Mouse (Mus musculus) erythroblast, embryonic 14.5 days (primary cell): ENCODE measurements around the gene Gm15448. TPM values are rescaled to one million over a fixed set of nuclear protein-coding genes. Genes with fewer than 3 reads are reported as not detected.
"Not testable (repeated sequence)": the region's sequence is repeated elsewhere in the genome, so short reads cannot be mapped to it uniquely, and the experiment has no call there.

Experiments used
- H3K27me3 ChIP-seq: 2 replicates; pipeline ENCODE4 v1.6.1; 2012; ENCODE audit warnings: inconsistent platforms; ENCODE audit not compliant: control insufficient read depth
- H3K36me3 ChIP-seq: 2 replicates; pipeline ENCODE4 v1.6.1; 2012; ENCODE audit warnings: mild to moderate bottlenecking, inconsistent platforms; ENCODE audit not compliant: control insufficient read depth
- H3K4me1 ChIP-seq: 2 replicates; pipeline ENCODE4 v1.6.1; 2012; ENCODE audit warnings: inconsistent platforms; ENCODE audit not compliant: control insufficient read depth
- H3K4me3 ChIP-seq: replicated peaks from 2 replicates; pipeline ENCODE3; 2012; ENCODE audit warnings: moderate library complexity, mild to moderate bottlenecking, inconsistent platforms
- H3K9me3 ChIP-seq: 2 replicates; pipeline ENCODE4 v1.6.1; 2012; ENCODE audit warnings: low read length, inconsistent platforms, mixed read lengths; ENCODE audit not compliant: control insufficient read depth
- polyA plus RNA-seq: library from polyadenylated mRNA; stranded (reverse); fragments of >175 nt; gene quantifications from 2 replicates; pipeline ENCODE4 v1.2.3, GENCODE M21; 2012

Gm15448 gene
- polyA plus RNA-seq: not detected in 2 replicates

- H3K36me3 ChIP-seq, H3K4me3 ChIP-seq, H3K27me3 ChIP-seq: not testable (repeated sequence)
Observed at GRCm38 (mm10) chr7:3825599-3825998, at the start of gene Gm15448. TSS of gene Gm15448 (minus strand) at chr7:3825687.

GRCm38 (mm10) chr7:3875032-3875431 is 49.5 kb upstream of the Gm15448 start:
- H3K4me3 ChIP-seq, H3K4me1 ChIP-seq, H3K36me3 ChIP-seq, H3K9me3 ChIP-seq, H3K27me3 ChIP-seq: not testable (repeated sequence)

More at GRCm38 (mm10) chr7:3825599-3825998, at the start of gene Gm15448:
- not testable (repeated sequence) for H3K4me1 ChIP-seq, H3K9me3 ChIP-seq

- H3K36me3 ChIP-seq, H3K9me3 ChIP-seq, H3K27me3 ChIP-seq, H3K4me1 ChIP-seq, H3K4me3 ChIP-seq: not testable (repeated sequence)
Observed at GRCm38 (mm10) chr7:3844951-3845350, 19.5 kb upstream of the Gm15448 start, which contains the start of gene Pira2. TSS of gene Pira2 (minus strand) at chr7:3845051.

- not testable (repeated sequence) for H3K36me3 ChIP-seq, H3K27me3 ChIP-seq, H3K4me1 ChIP-seq, H3K4me3 ChIP-seq, H3K9me3 ChIP-seq
Observed at GRCm38 (mm10) chr7:3837854-3838253, 12.4 kb upstream of the Gm15448 start.

GRCm38 (mm10) chr7:3830633-3831032 is 5.1 kb upstream of the Gm15448 start:
- not testable (repeated sequence) for H3K36me3 ChIP-seq, H3K4me3 ChIP-seq, H3K27me3 ChIP-seq, H3K4me1 ChIP-seq, H3K9me3 ChIP-seq

- H3K4me1 ChIP-seq, H3K36me3 ChIP-seq, H3K4me3 ChIP-seq, H3K27me3 ChIP-seq, H3K9me3 ChIP-seq: not testable (repeated sequence)
Observed at GRCm38 (mm10) chr7:3811912-3812311, 13.6 kb downstream of the Gm15448 start.

- not testable (repeated sequence) for H3K36me3 ChIP-seq
Observed at GRCm38 (mm10) chr7:3802935-3803334, 22.6 kb downstream of the Gm15448 start.

GRCm38 (mm10) chr7:3799940-3800339 is 25.5 kb downstream of the Gm15448 start:
- H3K4me3 ChIP-seq, H3K9me3 ChIP-seq, H3K4me1 ChIP-seq, H3K27me3 ChIP-seq, H3K36me3 ChIP-seq: not testable (repeated sequence)

More at GRCm38 (mm10) chr7:3802935-3803334, 22.6 kb downstream of the Gm15448 start:
- H3K9me3 ChIP-seq, H3K27me3 ChIP-seq, H3K4me1 ChIP-seq, H3K4me3 ChIP-seq: not testable (repeated sequence)

GRCm38 (mm10) chr7:3796286-3796685 is 29.2 kb downstream of the Gm15448 start:
- H3K4me3 ChIP-seq, H3K4me1 ChIP-seq, H3K27me3 ChIP-seq, H3K9me3 ChIP-seq, H3K36me3 ChIP-seq: not testable (repeated sequence)

Other genes starting within 250 kb of the Gm15448 start
- gene Oscar, start 209.5 kb downstream of the Gm15448 start, polyA plus RNA-seq: not detected in 2 replicates
- gene Ndufa3, start 208.3 kb downstream of the Gm15448 start, polyA plus RNA-seq: 3.6 and 5.5 TPM in 2 replicates
- gene Tfpt, start 195.8 kb downstream of the Gm15448 start, polyA plus RNA-seq: 3.1 and 3.3 TPM in 2 replicates
- gene Prpf31, start 195.7 kb downstream of the Gm15448 start, polyA plus RNA-seq: 3.2 TPM in 2 replicates
- gene Cnot3, start 180.4 kb downstream of the Gm15448 start, polyA plus RNA-seq: 50.1 and 53.8 TPM in 2 replicates
- 1.0 and 1.3 TPM in 2 replicates for gene Leng1, start 159.8 kb downstream of the Gm15448 start, polyA plus RNA-seq
- gene Tmc4, start 148.1 kb downstream of the Gm15448 start, polyA plus RNA-seq: 0.05 and 0.12 TPM in 2 replicates
- gene Tsen34, start 132.8 kb downstream of the Gm15448 start, polyA plus RNA-seq: 0.70 and 1.0 TPM in 2 replicates
- 0.58 and 0.73 TPM in 2 replicates for gene Mboat7, start 132.2 kb downstream of the Gm15448 start, polyA plus RNA-seq
- gene Rps9, start 121.7 kb downstream of the Gm15448 start, polyA plus RNA-seq: 81.2 and 118 TPM in 2 replicates
- gene Pirb, start 105.3 kb downstream of the Gm15448 start, polyA plus RNA-seq: 0.03 TPM in 1 of 2 replicates, not detected in the other
- gene Pira2, start 19.4 kb upstream of the Gm15448 start, polyA plus RNA-seq: not detected in 2 replicates
- gene Gm14548, start 72.4 kb upstream of the Gm15448 start, polyA plus RNA-seq: not detected in 2 replicates
- gene Lilra6, start 89.8 kb upstream of the Gm15448 start, polyA plus RNA-seq: 0.07 TPM in 1 of 2 replicates, not detected in the other
- not detected in 2 replicates for gene Lair1, start 237.5 kb upstream of the Gm15448 start, polyA plus RNA-seq